Comparison of ENCODE assay signal across 28 mouse cellular contexts in genomic region chr10:40146451-40146850, GRCm38 (mm10). TPM values are rescaled to one million over a fixed set of nuclear protein-coding genes. Genes with fewer than 3 reads are reported as not detected.
DNase-seq lines count a peak whose midpoint lies in the region; ATAC-seq lines count a peak whose summit lies in the region.
"Had no signal": no experiment of that assay in that cellular context is flagged by ENCODE, and none has a peak within 500 bp of the region (broad histone marks: within the 10 kb centered on the region; RNA-seq: fewer than 3 reads in every experiment).

No protein-coding gene starts in this region.

- H3K9me3 ChIP-seq in intestine, embryonic 14.5 days (ENCODE audit: control insufficient read depth, low read length): no peaks in the 10 kb centered on the region
- no peaks in the 10 kb centered on the region for H3K9me3 ChIP-seq in intestine, embryonic 16.5 days (ENCODE audit: control insufficient read depth, low read length)
- no peaks in the 10 kb centered on the region for H3K9me3 ChIP-seq in liver, embryonic 15.5 days (replicated peaks)
- H3K9me3 ChIP-seq: forebrain, embryonic 13.5 days; G1E; heart, embryonic 10.5 days; heart, embryonic 15.5 days; hindbrain, embryonic 12.5 days; limb, embryonic 12.5 days; stomach, embryonic 15.5 days had no signal

- no peaks in the 10 kb centered on the region; the same call in 1 of the 2 replicates for H3K4me1 ChIP-seq in intestine, embryonic 14.5 days (replicated peaks; ENCODE audit: control insufficient read depth, insufficient read depth, low read length)
- peaks cover 3% of the 10 kb centered on the region; the same call in 1 of the 2 replicates for H3K4me1 ChIP-seq in intestine, embryonic 16.5 days (ENCODE audit: control insufficient read depth, insufficient read depth, low read length)
- H3K4me1 ChIP-seq in liver, embryonic 15.5 days (replicated peaks): peaks cover 72% of the 10 kb centered on the region

- no peaks in the 10 kb centered on the region for H3K27me3 ChIP-seq in intestine, embryonic 14.5 days (replicated peaks; ENCODE audit: control insufficient read depth, insufficient read depth, low read length)
- 0 out of 2 replicates have a peak, but pooled peaks cover 2% of the 10 kb centered on the region for H3K27me3 ChIP-seq in intestine, embryonic 16.5 days (replicated peaks; ENCODE audit: control insufficient read depth, insufficient read depth, low read length)
- no peaks in the 10 kb centered on the region for H3K27me3 ChIP-seq in liver, embryonic 15.5 days
- H3K27me3 ChIP-seq: heart, embryonic 15.5 days; stomach, embryonic 15.5 days had no signal

- DNase-seq in intestine, embryonic 14.5 days (ENCODE audit: low spot score): peak; percentile 25
- DNase-seq in MEL-GATA-1-ER (ENCODE audit: extremely low read depth, low read depth): peak; percentile 43
- peak; percentile 9 for DNase-seq in lung, postnatal 10 days
- DNase-seq in left cerebral cortex, postnatal 14 days (ENCODE audit: low spot score in 2 of 2): no peak
- DNase-seq in adrenal gland, adult (ENCODE audit: inconsistent age in 2 of 2, low spot score in 1 of 2): no peak
- no peak for DNase-seq in cerebellum, postnatal 4 days (ENCODE audit: low spot score in 2 of 2)
- DNase-seq: adrenal gland, adult 8-10 months; cerebellum, adult 2 months; cerebellum, postnatal 14 days; gastrocnemius, postnatal 14 days; heart, postnatal 36 days; kidney, adult 8-10 months; kidney, postnatal 4 days; layer of hippocampus, postnatal 36 days; right cerebral cortex, postnatal 25 days had no signal

- H3K4me2 ChIP-seq in intestine, embryonic 14.5 days (ENCODE audit: low read length): no peak overlapping the region
- no peak overlapping the region for H3K4me2 ChIP-seq in intestine, embryonic 16.5 days (ENCODE audit: low read depth, low read length)
- 0 out of 2 replicates have a peak overlapping the region, but pooled peaks have one; percentile 6 for H3K4me2 ChIP-seq in liver, embryonic 15.5 days
- H3K4me2 ChIP-seq: forebrain, embryonic 13.5 days; heart, embryonic 15.5 days; hindbrain, embryonic 12.5 days; limb, embryonic 12.5 days; midbrain, embryonic 11.5 days; stomach, embryonic 15.5 days had no signal

- H3K9ac ChIP-seq in intestine, embryonic 14.5 days (ENCODE audit: low read length): no peak overlapping the region
- H3K9ac ChIP-seq in intestine, embryonic 16.5 days (ENCODE audit: low read depth, low read length): no peak overlapping the region
- H3K9ac ChIP-seq in liver, embryonic 15.5 days: no peak overlapping the region
- H3K9ac ChIP-seq: forebrain, embryonic 13.5 days; heart, embryonic 15.5 days; hindbrain, embryonic 12.5 days; limb, embryonic 12.5 days; stomach, embryonic 15.5 days had no signal

- intact Hi-C loops in left cerebral cortex, postnatal 14 days (cut with DNase I): no loop called here

- 61% methylated on average over 3 of the region's 3 CpGs for WGBS in intestine, embryonic 14.5 days
- WGBS in intestine, embryonic 16.5 days: 59% methylated on average over 3 of the region's 3 CpGs
- WGBS in liver, embryonic 15.5 days (ENCODE audit: insufficient replicate concordance): 46% methylated on average over 3 of the region's 3 CpGs

- H3K4me3 ChIP-seq in intestine, embryonic 14.5 days (ENCODE audit: low read depth, low read length): no peak overlapping the region
- no peak overlapping the region for H3K4me3 ChIP-seq in intestine, embryonic 16.5 days (ENCODE audit: low read length)
- H3K4me3 ChIP-seq in liver, embryonic 15.5 days (replicated peaks): no peak overlapping the region
- H3K4me3 ChIP-seq: forebrain, embryonic 13.5 days; heart, embryonic 10.5 days; heart, embryonic 15.5 days; hindbrain, embryonic 12.5 days; limb, embryonic 12.5 days; stomach, embryonic 15.5 days had no signal

- no peak for ATAC-seq in intestine, embryonic 14.5 days (replicated peaks; ENCODE audit: low FRiP score, low TSS enrichment, low read depth)
- no peak for ATAC-seq in intestine, embryonic 16.5 days
- ATAC-seq in liver, embryonic 15.5 days (ENCODE audit: insufficient read depth): no peak
- ATAC-seq: activated CD4-positive, CD25-positive, alpha-beta regulatory T cell, adult 4 months; forebrain, embryonic 13.5 days; midbrain, embryonic 16.5 days had no signal

- no peak overlapping the region for H3K27ac ChIP-seq in intestine, embryonic 14.5 days (ENCODE audit: low read depth)
- no peak overlapping the region for H3K27ac ChIP-seq in intestine, embryonic 16.5 days (ENCODE audit: low read length)
- peak overlapping the region; percentile 97 for H3K27ac ChIP-seq in liver, embryonic 15.5 days (replicated peaks)
- H3K27ac ChIP-seq: forebrain, embryonic 13.5 days; heart, embryonic 10.5 days; heart, embryonic 15.5 days; hindbrain, embryonic 12.5 days; kidney, postnatal 0 days; limb, embryonic 12.5 days; stomach, embryonic 15.5 days had no signal

- no peaks in the 10 kb centered on the region for H3K36me3 ChIP-seq in intestine, embryonic 14.5 days (ENCODE audit: control insufficient read depth, insufficient read depth, low read length)
- H3K36me3 ChIP-seq in intestine, embryonic 16.5 days (ENCODE audit: control insufficient read depth, insufficient read depth, low read length): no peaks in the 10 kb centered on the region
- H3K36me3 ChIP-seq in liver, embryonic 15.5 days (replicated peaks): no peaks in the 10 kb centered on the region
- H3K36me3 ChIP-seq: G1E; heart, embryonic 10.5 days; heart, embryonic 15.5 days; hindbrain, embryonic 12.5 days; limb, embryonic 12.5 days; stomach, embryonic 15.5 days had no signal

RNA-seq across cellular contexts. Expression of gene Slc16a10, which starts 4.4 kb away (rescaled TPM):
- polyA plus RNA-seq in intestine, embryonic 14.5 days (2014; fragmentation: Nextera tagmentation; extraction: Ambion mirVana): 26.2 and 26.6 TPM in 2 replicates
- polyA plus RNA-seq in intestine, embryonic 16.5 days (2015; fragmentation: Nextera tagmentation; extraction: Ambion mirVana): 48.2 and 61.4 TPM in 2 replicates
- 79.2 and 87.6 TPM in 2 replicates for polyA plus RNA-seq in liver, embryonic 15.5 days (2015; fragmentation: Nextera tagmentation; extraction: Ambion mirVana)
- total RNA-seq in left cerebral cortex, postnatal 14 days (2021): 1 to 10 TPM; 2.7 to 3.9 TPM

Comparison
In these comparisons a context has a peak if more than half of its experiments do, and no peak if none do; other contexts are left out.
1. DNase-seq: peak in intestine, embryonic 14.5 days (single experiment), MEL-GATA-1-ER (single experiment) and lung, postnatal 10 days (single experiment); none in left cerebral cortex, postnatal 14 days (0 of 2), adrenal gland, adult (0 of 2) and cerebellum, postnatal 4 days (0 of 2).